Mouse (Mus musculus) midbrain, embryonic 15.5 days (tissue): Measurements from ENCODE around the gene Gabrr3. TPM values are rescaled to one million over a fixed set of nuclear protein-coding genes. Genes with fewer than 3 reads are reported as not detected.
A peak's percentile ranks its signal among the peaks of the same experiment; 100 is the strongest.

ENCODE experiments used
- ATAC-seq: fragments of 200-750 bp; cut with Nextera tagmentation; replicated peaks from 2 replicates; pipeline ENCODE4 v1.8.0; 2017; ENCODE audit warnings: moderate TSS enrichment
- H3K27ac ChIP-seq: fragments of 300-500 bp; sonication (generic); 2 replicates; pipeline ENCODE4 v1.5.1; 2015; ENCODE audit warnings: mild to moderate bottlenecking, inconsistent platforms
- H3K27me3 ChIP-seq: fragments of 300-500 bp; sonication (generic); replicated peaks from 2 replicates; pipeline ENCODE4 v1.6.1; 2015; ENCODE audit warnings: inconsistent platforms
- H3K36me3 ChIP-seq: fragments of 300-500 bp; sonication (generic); replicated peaks from 2 replicates; pipeline ENCODE4 v1.6.1; 2015; ENCODE audit warnings: inconsistent platforms
- H3K4me1 ChIP-seq: fragments of 300-500 bp; sonication (generic); 2 replicates; pipeline ENCODE4 v1.6.1; 2015; ENCODE audit warnings: inconsistent platforms
- H3K4me2 ChIP-seq: fragments of 300-500 bp; sonication (generic); 2 replicates; pipeline ENCODE4 v1.6.1; 2015; ENCODE audit warnings: inconsistent platforms, mild to moderate bottlenecking, moderate library complexity
- H3K4me3 ChIP-seq: fragments of 300-500 bp; sonication (generic); 2 replicates; pipeline ENCODE4 v1.5.1; 2015; ENCODE audit warnings: mild to moderate bottlenecking, inconsistent platforms
- H3K9ac ChIP-seq: fragments of 300-500 bp; sonication (generic); 2 replicates; pipeline ENCODE4 v1.6.1; 2015; ENCODE audit warnings: mild to moderate bottlenecking, inconsistent platforms
- H3K9me3 ChIP-seq: fragments of 300-500 bp; sonication (generic); 2 replicates; pipeline ENCODE4 v1.6.1; 2016; ENCODE audit warnings: inconsistent platforms
- WGBS: fragments of 180-500 bp; shearing (Covaris S2); methylation state at CpG from one replicate; pipeline ENCODE4 v1.1.7; 2015; ENCODE audit warnings: mixed read lengths; 5-methylcytosine and 5-hydroxymethylcytosine counted together
- polyA plus RNA-seq: library from polyadenylated mRNA; unstranded; fragments of >200 nt; fragmentation: Nextera tagmentation; extraction: Ambion mirVana; gene quantifications from 2 replicates; pipeline ENCODE4 v1.2.1, GENCODE M21; 2015

Gabrr3 gene
- 0.06 and 0.13 TPM in 2 replicates for polyA plus RNA-seq

DNA sequence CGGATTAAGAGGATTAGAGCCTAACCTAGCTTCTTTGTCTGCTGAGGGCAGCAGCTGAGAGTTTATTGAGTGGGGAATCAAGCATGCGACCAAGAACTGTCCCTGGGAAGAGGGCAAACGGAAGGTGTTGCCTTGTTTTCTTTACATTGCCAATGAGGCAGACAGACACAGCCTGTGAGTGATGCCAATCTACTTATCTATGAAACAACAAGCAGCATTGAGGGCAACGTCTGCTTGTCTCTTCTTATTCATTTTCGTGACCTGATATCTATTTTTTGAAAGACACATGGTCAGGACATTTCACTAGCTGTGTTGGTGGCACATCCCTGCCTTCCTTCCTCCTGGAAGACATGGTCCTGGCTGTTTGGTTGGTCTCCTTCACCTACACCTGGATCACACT lies at the start of gene Gabrr3:
Gabrr3 (plus strand) TSS at position 301 of the 400 bp plus-strand sequence.
- no peak for ATAC-seq
- no peaks in the 10 kb centered on the region for H3K36me3 ChIP-seq
- WGBS = 40% methylated on average over 5 of the region's 5 CpGs

GRCm38 (mm10) chr16:59363893-59364292 lies 43.2 kb upstream of the Gabrr3 start, which contains the start of gene Olfr209:
TSS of gene Olfr209 (minus strand) at chr16:59363993.
- Histone ChIP-seq H3K4me2 (no peak within 1 kb of the TSS), H3K27me3 (no peaks in the 10 kb centered on the region)
- WGBS = 78% methylated on average over 2 of the region's 2 CpGs

More for the DNA sequence above, at the start of gene Gabrr3:
- Histone ChIP-seq H3K27ac (no peak within 1 kb of the TSS), H3K4me1 (peaks cover 5% of the 10 kb centered on the region; the same call in 1 of the 2 replicates), H3K9ac (no peak within 1 kb of the TSS), H3K9me3 (no peaks in the 10 kb centered on the region), H3K27me3 (no peaks in the 10 kb centered on the region), H3K4me3 (no peak within 1 kb of the TSS), H3K4me2 (no peak within 1 kb of the TSS)

DNA sequence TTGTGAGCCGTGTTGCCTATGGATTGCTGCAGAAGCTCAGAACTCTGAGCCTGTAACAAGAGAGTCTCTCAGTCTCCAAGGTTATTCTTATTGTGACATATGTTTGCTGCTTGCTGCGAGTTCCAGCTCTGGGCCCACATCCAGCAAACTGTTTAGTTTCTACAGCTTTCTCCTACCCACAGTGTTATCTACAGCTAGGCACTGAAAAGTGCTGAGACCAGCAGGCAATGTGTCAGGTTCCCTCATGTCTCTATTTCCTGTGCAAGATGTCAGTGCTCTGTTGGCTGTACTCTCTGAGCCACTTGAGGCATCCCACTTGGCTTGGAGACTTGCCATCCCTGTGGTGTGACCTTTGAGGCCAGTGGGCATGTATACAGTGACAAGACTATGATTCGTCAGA lies 13.8 kb upstream of the Gabrr3 start:
- H3K9me3 ChIP-seq = no peaks in the 10 kb centered on the region
- ATAC-seq = no peak
- H3K4me1 ChIP-seq = no peaks in the 10 kb centered on the region
- H3K4me2 ChIP-seq = no peak overlapping the region
- H3K27me3 ChIP-seq = no peaks in the 10 kb centered on the region
- 74% methylated on average over 3 of the region's 3 CpGs for WGBS
- H3K27ac ChIP-seq = no peak overlapping the region
- H3K36me3 ChIP-seq = no peaks in the 10 kb centered on the region
- H3K9ac ChIP-seq = no peak overlapping the region
- no peak overlapping the region for H3K4me3 ChIP-seq

More at GRCm38 (mm10) chr16:59363893-59364292, 43.2 kb upstream of the Gabrr3 start, which contains the start of gene Olfr209:
- no peak within 1 kb of the TSS for H3K4me3 ChIP-seq
- no peak for ATAC-seq
- no peak within 1 kb of the TSS for H3K9ac ChIP-seq
- H3K27ac ChIP-seq = no peak within 1 kb of the TSS
- H3K4me1 ChIP-seq = no peaks in the 10 kb centered on the region
- no peaks in the 10 kb centered on the region for H3K9me3 ChIP-seq
- H3K36me3 ChIP-seq = no peaks in the 10 kb centered on the region

DNA sequence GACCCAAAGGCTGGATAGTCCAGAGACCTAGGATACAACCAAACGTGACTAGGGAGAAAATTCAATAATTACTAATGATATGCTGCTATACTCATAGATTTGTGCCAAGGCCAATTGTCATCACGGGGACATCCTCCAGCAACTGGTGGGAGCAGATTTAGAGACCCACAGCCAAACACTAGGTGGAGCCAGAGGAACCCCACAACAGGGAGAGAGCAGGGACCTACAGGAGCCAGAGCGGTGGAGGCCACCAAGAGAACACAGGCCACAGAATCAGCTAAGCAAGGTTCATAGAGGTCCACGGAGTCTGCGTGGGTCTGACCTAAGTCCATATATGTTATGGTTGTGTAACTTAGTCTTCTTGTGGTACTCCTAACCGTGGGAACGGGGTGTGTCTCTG lies 6.0 kb upstream of the Gabrr3 start:
- H3K9ac ChIP-seq = no peak overlapping the region
- H3K4me1 ChIP-seq = no peaks in the 10 kb centered on the region
- no peak overlapping the region for H3K27ac ChIP-seq
- ATAC-seq = no peak
- H3K9me3 ChIP-seq = no peaks in the 10 kb centered on the region
- no peaks in the 10 kb centered on the region for H3K36me3 ChIP-seq
- no peaks in the 10 kb centered on the region for H3K27me3 ChIP-seq
- H3K4me2 ChIP-seq = no peak overlapping the region
- WGBS = 68% methylated on average over 7 of the region's 7 CpGs
- H3K4me3 ChIP-seq = no peak overlapping the region

- H3K27me3 ChIP-seq = no peaks in the 10 kb centered on the region
- no peak overlapping the region for H3K9ac ChIP-seq
- no peak overlapping the region for H3K4me3 ChIP-seq
- no peak for ATAC-seq
- no peaks in the 10 kb centered on the region for H3K36me3 ChIP-seq
- 85% methylated on average over 4 of the region's 4 CpGs for WGBS
- H3K9me3 ChIP-seq = no peaks in the 10 kb centered on the region
- no peak overlapping the region for H3K4me2 ChIP-seq
- no peaks in the 10 kb centered on the region for H3K4me1 ChIP-seq
- no peak overlapping the region for H3K27ac ChIP-seq
Observed at GRCm38 (mm10) chr16:59401985-59402384, 5.1 kb upstream of the Gabrr3 start.

GRCm38 (mm10) chr16:59403684-59404083 lies 3.4 kb upstream of the Gabrr3 start:
- H3K36me3 ChIP-seq = no peaks in the 10 kb centered on the region
- 15% methylated on average over 4 of the region's 4 CpGs for WGBS
- H3K27me3 ChIP-seq = no peaks in the 10 kb centered on the region
- H3K4me1 ChIP-seq = no peaks in the 10 kb centered on the region
- no peak overlapping the region for H3K9ac ChIP-seq
- no peaks in the 10 kb centered on the region for H3K9me3 ChIP-seq
- H3K4me3 ChIP-seq = no peak overlapping the region
- ATAC-seq = peak; percentile 88
- H3K4me2 ChIP-seq = no peak overlapping the region
- no peak overlapping the region for H3K27ac ChIP-seq

GRCm38 (mm10) chr16:59404798-59405197 lies 2.3 kb upstream of the Gabrr3 start:
- WGBS = 78% methylated on average over 9 of the region's 9 CpGs
- H3K4me2 ChIP-seq = no peak overlapping the region
- H3K9ac ChIP-seq = no peak overlapping the region
- H3K9me3 ChIP-seq = no peaks in the 10 kb centered on the region
- H3K4me1 ChIP-seq = peaks cover 5% of the 10 kb centered on the region; the same call in 1 of the 2 replicates
- no peak overlapping the region for H3K27ac ChIP-seq
- no peak for ATAC-seq
- no peaks in the 10 kb centered on the region for H3K36me3 ChIP-seq
- no peaks in the 10 kb centered on the region for H3K27me3 ChIP-seq
- H3K4me3 ChIP-seq = no peak overlapping the region

- no peaks in the 10 kb centered on the region for H3K9me3 ChIP-seq
- peak; percentile 90 for ATAC-seq
- no peak overlapping the region for H3K9ac ChIP-seq
- H3K4me3 ChIP-seq = no peak overlapping the region
- no peaks in the 10 kb centered on the region for H3K27me3 ChIP-seq
- no peaks in the 10 kb centered on the region for H3K36me3 ChIP-seq
- peaks cover 5% of the 10 kb centered on the region; the same call in 1 of the 2 replicates for H3K4me1 ChIP-seq
- H3K27ac ChIP-seq = peak overlapping the region; percentile 35
- H3K4me2 ChIP-seq = peak overlapping the region; percentile 31
- WGBS = 40% methylated on average over 15 of the region's 15 CpGs
Observed at GRCm38 (mm10) chr16:59409341-59409748, 2.2 kb downstream of the Gabrr3 start.

DNA sequence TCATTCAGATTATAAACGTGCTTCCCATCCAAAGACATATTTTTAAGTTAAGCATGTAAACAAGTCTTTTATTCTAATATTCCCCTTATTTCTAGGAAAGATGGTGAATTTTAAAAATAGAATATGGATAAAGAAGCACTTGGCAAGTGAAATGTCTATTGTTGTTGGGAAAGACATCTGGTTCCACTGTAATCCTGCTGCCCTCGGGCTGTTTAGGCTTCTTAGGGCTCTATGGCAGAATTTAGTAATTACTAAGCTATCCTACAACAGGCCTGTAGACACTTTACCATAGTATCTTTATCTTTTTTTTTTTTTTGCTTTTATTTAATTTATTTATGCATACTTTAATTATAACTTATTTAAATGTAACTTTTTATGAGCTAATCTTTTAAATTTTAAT lies 2.7 kb downstream of the Gabrr3 start:
- H3K9ac ChIP-seq = no peak overlapping the region
- H3K27me3 ChIP-seq = no peaks in the 10 kb centered on the region
- peak; percentile 73 for ATAC-seq
- H3K36me3 ChIP-seq = no peaks in the 10 kb centered on the region
- peaks cover 5% of the 10 kb centered on the region; the same call in 1 of the 2 replicates for H3K4me1 ChIP-seq
- no peak overlapping the region for H3K27ac ChIP-seq
- peak overlapping the region; percentile 31; the same call in 1 of the 2 replicates for H3K4me2 ChIP-seq
- no peak overlapping the region for H3K4me3 ChIP-seq
- WGBS = 43% methylated on average over 2 of the region's 2 CpGs
- no peaks in the 10 kb centered on the region for H3K9me3 ChIP-seq

DNA sequence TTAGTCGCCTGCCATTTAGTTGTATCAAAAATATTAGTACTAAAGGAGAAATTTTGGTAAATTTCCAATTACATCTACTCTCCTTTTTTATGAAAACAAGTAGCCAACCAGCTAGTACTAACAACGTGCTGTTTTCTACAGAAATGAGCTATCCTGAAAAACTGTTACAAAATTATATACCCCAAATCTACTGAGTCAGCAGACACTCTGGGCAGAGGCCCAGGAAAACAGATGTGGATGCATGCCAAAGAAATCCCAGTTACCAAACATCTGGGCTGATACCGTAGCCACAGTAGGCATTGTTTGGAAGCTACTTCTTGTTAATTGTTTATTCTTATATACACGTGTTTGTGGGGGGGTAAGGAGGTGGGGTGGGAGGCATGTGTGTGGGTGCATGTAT lies 6.3 kb downstream of the Gabrr3 start:
- H3K36me3 ChIP-seq = no peaks in the 10 kb centered on the region
- H3K27ac ChIP-seq = no peak overlapping the region
- 69% methylated on average over 4 of the region's 4 CpGs for WGBS
- peaks cover 5% of the 10 kb centered on the region; the same call in 1 of the 2 replicates for H3K4me1 ChIP-seq
- ATAC-seq = no peak
- H3K27me3 ChIP-seq = no peaks in the 10 kb centered on the region
- no peak overlapping the region for H3K4me3 ChIP-seq
- H3K4me2 ChIP-seq = no peak overlapping the region
- no peak overlapping the region for H3K9ac ChIP-seq
- H3K9me3 ChIP-seq = no peaks in the 10 kb centered on the region

- 0 out of 2 replicates have a peak, but pooled peaks cover 3% of the 10 kb centered on the region for H3K4me1 ChIP-seq
- H3K27ac ChIP-seq = no peak overlapping the region
- no peaks in the 10 kb centered on the region for H3K36me3 ChIP-seq
- H3K9me3 ChIP-seq = no peaks in the 10 kb centered on the region
- no peaks in the 10 kb centered on the region for H3K27me3 ChIP-seq
- no peak overlapping the region for H3K4me3 ChIP-seq
- WGBS = 63% methylated on average over 9 of the region's 9 CpGs
- no peak overlapping the region for H3K9ac ChIP-seq
- peak; percentile 74 for ATAC-seq
- no peak overlapping the region for H3K4me2 ChIP-seq
Observed at GRCm38 (mm10) chr16:59420237-59420866, 13.2 kb downstream of the Gabrr3 start.

DNA sequence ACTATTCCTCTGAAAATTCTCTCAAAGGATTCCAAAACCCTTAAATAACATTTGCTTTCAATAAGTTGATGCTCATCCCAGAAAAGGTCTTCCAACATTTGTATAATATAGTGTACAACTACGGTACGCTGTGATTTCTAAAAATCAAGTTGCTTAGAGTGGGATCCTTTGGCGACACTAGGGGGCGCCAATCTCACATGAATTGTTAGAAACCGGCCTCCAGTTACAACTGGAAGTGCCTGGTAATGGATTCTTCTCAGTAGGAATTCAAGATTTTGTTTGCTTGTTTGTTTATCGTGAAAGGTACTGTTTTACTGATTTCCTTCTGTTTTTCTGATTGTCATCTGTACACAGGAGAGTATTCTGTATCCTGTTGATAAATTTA lies 13.7 kb downstream of the Gabrr3 start:
- H3K4me2 ChIP-seq = no peak overlapping the region
- H3K9me3 ChIP-seq = no peaks in the 10 kb centered on the region
- 0 out of 2 replicates have a peak, but pooled peaks cover 3% of the 10 kb centered on the region for H3K4me1 ChIP-seq
- no peak overlapping the region for H3K9ac ChIP-seq
- H3K27me3 ChIP-seq = no peaks in the 10 kb centered on the region
- ATAC-seq = peak; percentile 90
- H3K36me3 ChIP-seq = no peaks in the 10 kb centered on the region
- H3K4me3 ChIP-seq = no peak overlapping the region
- no peak overlapping the region for H3K27ac ChIP-seq
- WGBS = 7% methylated on average over 6 of the region's 6 CpGs
